11 mouse cellular contexts compared by ENCODE assay signal in genomic region chr5:21002723-21003122, GRCm38 (mm10). TPM values are rescaled to one million over a fixed set of nuclear protein-coding genes. Genes with fewer than 3 reads are reported as not detected.
DNase-seq lines count a peak whose midpoint lies in the region; ATAC-seq and TF ChIP-seq lines count a peak whose summit lies in the region.
"Had no signal": no experiment of that assay in that cellular context is flagged by ENCODE, and none has a peak within 500 bp of the region (broad histone marks: within the 10 kb centered on the region; RNA-seq: fewer than 3 reads in every experiment).

No protein-coding gene starts in this region.

- TF ChIP-seq POLR2A in heart, adult 2 months (IDR thresholded peaks at IDR 0.05; ENCODE audit: insufficient read depth, low read depth, low read length), result no peak

- H3K79me2 ChIP-seq in heart, adult 2 months (replicated peaks; ENCODE audit: control insufficient read depth, insufficient read depth, low read length), result no peaks in the 10 kb centered on the region

- peaks cover 16% of the 10 kb centered on the region for H3K4me1 ChIP-seq in liver, embryonic 11.5 days (replicated peaks; ENCODE audit: control insufficient read depth, insufficient read depth, low read length)
- no peaks in the 10 kb centered on the region for H3K4me1 ChIP-seq in heart, adult 2 months (ENCODE audit: control insufficient read depth, insufficient read depth, low read length)

- H3K4me3 ChIP-seq in liver, embryonic 11.5 days (ENCODE audit: low read depth, low read length), result no peak overlapping the region
- no peak overlapping the region for H3K4me3 ChIP-seq in heart, adult 2 months
- H3K4me3 ChIP-seq: erythroblast, embryonic 14.5 days; gastrocnemius, adult 2 months had no signal

- TF ChIP-seq CTCF in heart, adult 2 months (IDR thresholded peaks at IDR 0.05), result no peak

- H3K9ac ChIP-seq in liver, embryonic 11.5 days (ENCODE audit: low read depth, low read length), result no peak overlapping the region
- no peak overlapping the region for H3K9ac ChIP-seq in heart, adult 2 months (ENCODE audit: low read depth, low read length)

- WGBS in liver, embryonic 11.5 days, result 46% methylated on average over 6 of the region's 6 CpGs
- WGBS in heart, adult 2 months, result 89% methylated on average over 6 of the region's 6 CpGs

- peak overlapping the region; percentile 53 for H3K4me2 ChIP-seq in liver, embryonic 11.5 days

- TF ChIP-seq EP300 in heart, adult 2 months (IDR thresholded peaks at IDR 0.05; ENCODE audit: insufficient read depth, low read depth, low read length), result no peak

- H3K27me3 ChIP-seq in liver, embryonic 11.5 days (replicated peaks; ENCODE audit: control insufficient read depth, insufficient read depth, low read length), result no peaks in the 10 kb centered on the region
- H3K27me3 ChIP-seq in heart, adult 2 months (ENCODE audit: control insufficient read depth, insufficient read depth, low read length), result no peaks in the 10 kb centered on the region

- intact Hi-C loops in heart, adult 2 months (cut with DNase I), result no loop called here

- 0 out of 2 replicates have a peak, but pooled peaks cover 2% of the 10 kb centered on the region for H3K9me3 ChIP-seq in liver, embryonic 11.5 days (ENCODE audit: control insufficient read depth, low read length)

- peak; percentile 46 to 54 for DNase-seq in spleen, postnatal 36 days (ENCODE audit: low spot score in 2 of 2)
- DNase-seq in spleen, adult 12 weeks (ENCODE audit: low spot score), result no peak
- DNase-seq in liver, embryonic 11.5 days (ENCODE audit: low spot score), result no peak
- DNase-seq in natural killer cell, adult 2 months (ENCODE audit: low spot score in 2 of 2), result peak; percentile 56 to 71
- DNase-seq in kidney, postnatal 25 days, result no peak
- no peak for DNase-seq in heart, adult 2 months
- no peak for DNase-seq in adrenal gland, postnatal 4 days (ENCODE audit: low spot score in 2 of 2)
- DNase-seq in embryo, embryonic 10 days (ENCODE audit: low spot score), result no peak
- DNase-seq: gastrocnemius, adult 2 months; lung, postnatal 10 days had no signal

- H3K36me3 ChIP-seq in liver, embryonic 11.5 days (ENCODE audit: control insufficient read depth, insufficient read depth, low read length), result peaks cover 38% of the 10 kb centered on the region
- H3K36me3 ChIP-seq in heart, adult 2 months (ENCODE audit: control insufficient read depth, insufficient read depth, low read length), result peaks cover 3% of the 10 kb centered on the region

- H3K27ac ChIP-seq in liver, embryonic 11.5 days (ENCODE audit: low read depth, low read length), result peak overlapping the region; percentile 56
- no peak overlapping the region for H3K27ac ChIP-seq in heart, adult 2 months
- H3K27ac ChIP-seq: gastrocnemius, adult 2 months had no signal

- peak; percentile 90 for ATAC-seq in liver, embryonic 11.5 days (replicated peaks; ENCODE audit: low FRiP score)

RNA-seq across cellular contexts. Expression of gene Rsbn1l, which starts 46.5 kb away (rescaled TPM):
- polyA plus RNA-seq in liver, embryonic 11.5 days (2014; fragmentation: Nextera tagmentation; extraction: Ambion mirVana), result 10.2 and 11.0 TPM in 2 replicates
- 10 to 100 TPM; 11.5 to 15.1 TPM for total RNA-seq in heart, adult 2 months (2021)
- 3.7 and 8.4 TPM in 2 replicates for polyA plus RNA-seq in heart, adult 2 months (2012; rRNA removed)
- 10 to 100 TPM; 19.5 to 21.8 TPM for total RNA-seq in adrenal gland, postnatal 4 days (2021)

RNA-seq across cellular contexts. Expression of gene Ptpn12, which starts 53.0 kb away (rescaled TPM):
- 19.0 and 23.3 TPM in 2 replicates for polyA plus RNA-seq in liver, embryonic 11.5 days (2014; fragmentation: Nextera tagmentation; extraction: Ambion mirVana)
- total RNA-seq in heart, adult 2 months (2021), result 10 to 100 TPM; 28.8 to 29.0 TPM
- polyA plus RNA-seq in heart, adult 2 months (2012; rRNA removed), result 24.8 and 35.3 TPM in 2 replicates
- 10 to 100 TPM; 52.2 to 55.8 TPM for total RNA-seq in adrenal gland, postnatal 4 days (2021)

Comparison
In these comparisons a context has a peak if more than half of its experiments do, and no peak if none do; other contexts are left out.
1. DNase-seq: peak in spleen, postnatal 36 days (2 of 2) and natural killer cell, adult 2 months (2 of 2); none in spleen, adult 12 weeks (single experiment), liver, embryonic 11.5 days (single experiment), kidney, postnatal 25 days (0 of 2), heart, adult 2 months (0 of 2), adrenal gland, postnatal 4 days (0 of 2) and embryo, embryonic 10 days (single experiment).